Mouse (Mus musculus) forebrain, embryonic 16.5 days (tissue): ENCODE measurements around the gene Malsu1. TPM values are rescaled to one million over a fixed set of nuclear protein-coding genes. Genes with fewer than 3 reads are reported as not detected.

Source experiments
- ATAC-seq: fragments of 200-750 bp; cut with Nextera tagmentation; 2 replicates; pipeline ENCODE4 v1.8.0; 2017; ENCODE audit warnings: mild to moderate bottlenecking, moderate library complexity
- H3K27ac ChIP-seq: fragments of 300-500 bp; sonication (generic); 2 replicates; pipeline ENCODE4 v1.5.1; 2014; ENCODE audit warnings: low read length, control low read depth
- H3K27me3 ChIP-seq: fragments of 300-500 bp; sonication (generic); replicated peaks from 2 replicates; pipeline ENCODE4 v1.6.1; 2014; ENCODE audit warnings: low read length; ENCODE audit not compliant: control insufficient read depth, insufficient read depth
- H3K36me3 ChIP-seq: fragments of 300-500 bp; sonication (generic); 2 replicates; pipeline ENCODE4 v1.6.1; 2014; ENCODE audit not compliant: control insufficient read depth, insufficient read depth
- H3K4me1 ChIP-seq: fragments of 300-500 bp; sonication (generic); replicated peaks from 2 replicates; pipeline ENCODE4 v1.6.1; 2014; ENCODE audit warnings: low read length; ENCODE audit not compliant: control insufficient read depth, insufficient read depth
- H3K4me2 ChIP-seq: fragments of 300-500 bp; sonication (generic); 2 replicates; pipeline ENCODE4 v1.6.1; 2014; ENCODE audit warnings: mild to moderate bottlenecking, low read length, control low read depth
- H3K4me3 ChIP-seq: fragments of 300-500 bp; sonication (generic); replicated peaks from 2 replicates; pipeline ENCODE4 v1.5.1; 2014; ENCODE audit warnings: mild to moderate bottlenecking, low read length, control low read depth
- H3K9ac ChIP-seq: fragments of 300-500 bp; sonication (generic); replicated peaks from 2 replicates; pipeline ENCODE4 v1.6.1; 2014; ENCODE audit warnings: low read depth, low read length, control low read depth
- H3K9me3 ChIP-seq: fragments of 300-500 bp; sonication (generic); 2 replicates; pipeline ENCODE4 v1.6.1; 2016; ENCODE audit warnings: low read length; ENCODE audit not compliant: control insufficient read depth
- WGBS: fragments of 180-500 bp; shearing (Covaris S2); extraction: QIAGEN DNeasy Blood & Tissue Kit; methylation state at CpG from one replicate; pipeline ENCODE4 v1.1.7; 2014; 5-methylcytosine and 5-hydroxymethylcytosine counted together
- polyA plus RNA-seq: library from polyadenylated mRNA; unstranded; fragments of >200 nt; fragmentation: Nextera tagmentation; extraction: Ambion mirVana; gene quantifications from 2 replicates; pipeline ENCODE4 v1.2.1, GENCODE M21; 2015

The Malsu1 gene
- polyA plus RNA-seq, 1 experiment from 2014 or later: 61.8 TPM

- Histone ChIP-seq H3K4me3 (peak overlapping the region; percentile 26), H3K9ac (no peak overlapping the region), H3K4me1 (no peaks in the 10 kb centered on the region), H3K27ac (no peak overlapping the region), H3K4me2 (peak overlapping the region; percentile 42), H3K9me3 (no peaks in the 10 kb centered on the region), H3K27me3 (no peaks in the 10 kb centered on the region), H3K36me3 (no peaks in the 10 kb centered on the region)
- ATAC-seq: 0 out of 2 replicates have a peak, but pooled peaks have one; percentile 54
- 16% methylated on average over 18 of the region's 18 CpGs for WGBS
Measured at GRCm38 (mm10) chr6:49039470-49040180, 34.0 kb upstream of the Malsu1 start.

DNA sequence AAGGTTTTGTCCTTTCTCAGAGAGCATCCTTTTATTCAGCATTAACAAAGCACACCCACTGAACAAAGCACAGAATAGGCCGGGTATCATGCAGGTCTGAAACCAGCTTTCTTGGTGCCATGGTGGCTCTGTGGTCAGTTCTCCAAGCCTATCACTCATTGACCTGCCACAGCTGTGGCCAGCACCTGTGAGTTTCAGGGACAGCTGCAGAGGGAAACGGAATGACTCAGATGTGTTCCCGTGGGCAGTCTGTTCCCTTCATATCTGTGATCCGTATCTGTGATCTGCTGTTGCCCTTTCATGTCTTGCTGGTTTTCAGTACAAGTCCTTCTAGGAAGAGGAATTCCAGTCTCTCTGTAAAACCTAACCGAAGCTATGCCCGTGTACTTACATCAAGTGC is 27.1 kb upstream of the Malsu1 start:
- Histone ChIP-seq H3K4me1 (no peaks in the 10 kb centered on the region), H3K4me2 (no peak overlapping the region), H3K27ac (no peak overlapping the region), H3K4me3 (no peak overlapping the region), H3K36me3 (no peaks in the 10 kb centered on the region), H3K9ac (no peak overlapping the region), H3K27me3 (no peaks in the 10 kb centered on the region), H3K9me3 (no peaks in the 10 kb centered on the region)
- no peak for ATAC-seq
- WGBS: 72% methylated on average over 6 of the region's 6 CpGs

DNA sequence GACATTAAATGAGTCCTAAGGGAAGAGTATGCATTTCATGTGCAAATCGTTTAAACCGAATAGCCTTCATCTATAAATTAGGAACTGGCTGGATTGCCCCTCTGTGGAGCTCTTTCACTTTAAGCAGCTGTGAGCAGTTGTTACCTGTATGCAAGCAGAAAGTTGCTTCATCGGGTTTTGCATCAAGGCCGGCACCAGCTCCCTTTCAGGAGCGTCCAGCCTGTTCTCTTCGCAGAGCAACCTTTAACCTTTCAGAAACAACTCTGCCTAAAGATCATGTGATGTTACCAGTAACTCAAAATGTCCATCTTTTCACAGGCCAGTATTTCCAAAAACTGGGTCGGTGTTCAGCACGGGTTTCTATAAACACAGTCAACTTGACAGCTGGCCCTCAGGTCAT is 26.6 kb upstream of the Malsu1 start:
- ATAC-seq: no peak
- 82% methylated on average over 8 of the region's 8 CpGs for WGBS
- Histone ChIP-seq H3K27me3 (no peaks in the 10 kb centered on the region), H3K4me3 (no peak overlapping the region), H3K9ac (no peak overlapping the region), H3K4me2 (no peak overlapping the region), H3K9me3 (no peaks in the 10 kb centered on the region), H3K36me3 (no peaks in the 10 kb centered on the region), H3K4me1 (no peaks in the 10 kb centered on the region), H3K27ac (no peak overlapping the region)

DNA sequence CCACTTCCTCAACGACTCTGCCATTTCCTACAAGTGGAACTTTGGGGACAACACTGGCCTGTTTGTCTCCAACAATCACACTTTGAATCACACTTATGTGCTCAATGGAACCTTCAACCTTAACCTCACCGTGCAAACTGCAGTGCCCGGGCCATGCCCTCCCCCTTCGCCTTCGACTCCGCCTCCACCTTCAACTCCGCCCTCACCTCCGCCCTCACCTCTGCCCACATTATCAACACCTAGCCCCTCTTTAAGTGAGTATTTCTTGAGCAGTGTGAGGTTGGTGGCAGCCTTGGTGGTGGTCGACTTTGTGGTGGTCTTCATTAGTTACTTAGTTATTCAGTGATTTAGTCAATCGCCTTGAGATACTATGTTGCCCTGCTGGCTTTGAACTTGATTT is 25.7 kb upstream of the Malsu1 start:
- H3K36me3 ChIP-seq: no peaks in the 10 kb centered on the region
- H3K27ac ChIP-seq: no peak overlapping the region
- no peak for ATAC-seq
- 81% methylated on average over 10 of the region's 10 CpGs for WGBS
- H3K27me3 ChIP-seq: no peaks in the 10 kb centered on the region
- H3K4me3 ChIP-seq: no peak overlapping the region
- no peak overlapping the region for H3K9ac ChIP-seq
- H3K4me1 ChIP-seq: no peaks in the 10 kb centered on the region
- H3K9me3 ChIP-seq: no peaks in the 10 kb centered on the region
- H3K4me2 ChIP-seq: no peak overlapping the region

GRCm38 (mm10) chr6:49048395-49048794 is 25.2 kb upstream of the Malsu1 start:
- no peak overlapping the region for H3K9ac ChIP-seq
- H3K36me3 ChIP-seq: no peaks in the 10 kb centered on the region
- no peaks in the 10 kb centered on the region for H3K4me1 ChIP-seq
- H3K27me3 ChIP-seq: no peaks in the 10 kb centered on the region
- no peak overlapping the region for H3K27ac ChIP-seq
- no peaks in the 10 kb centered on the region for H3K9me3 ChIP-seq
- no peak for ATAC-seq
- no peak overlapping the region for H3K4me2 ChIP-seq
- 90% methylated on average over 10 of the region's 10 CpGs for WGBS
- no peak overlapping the region for H3K4me3 ChIP-seq

DNA sequence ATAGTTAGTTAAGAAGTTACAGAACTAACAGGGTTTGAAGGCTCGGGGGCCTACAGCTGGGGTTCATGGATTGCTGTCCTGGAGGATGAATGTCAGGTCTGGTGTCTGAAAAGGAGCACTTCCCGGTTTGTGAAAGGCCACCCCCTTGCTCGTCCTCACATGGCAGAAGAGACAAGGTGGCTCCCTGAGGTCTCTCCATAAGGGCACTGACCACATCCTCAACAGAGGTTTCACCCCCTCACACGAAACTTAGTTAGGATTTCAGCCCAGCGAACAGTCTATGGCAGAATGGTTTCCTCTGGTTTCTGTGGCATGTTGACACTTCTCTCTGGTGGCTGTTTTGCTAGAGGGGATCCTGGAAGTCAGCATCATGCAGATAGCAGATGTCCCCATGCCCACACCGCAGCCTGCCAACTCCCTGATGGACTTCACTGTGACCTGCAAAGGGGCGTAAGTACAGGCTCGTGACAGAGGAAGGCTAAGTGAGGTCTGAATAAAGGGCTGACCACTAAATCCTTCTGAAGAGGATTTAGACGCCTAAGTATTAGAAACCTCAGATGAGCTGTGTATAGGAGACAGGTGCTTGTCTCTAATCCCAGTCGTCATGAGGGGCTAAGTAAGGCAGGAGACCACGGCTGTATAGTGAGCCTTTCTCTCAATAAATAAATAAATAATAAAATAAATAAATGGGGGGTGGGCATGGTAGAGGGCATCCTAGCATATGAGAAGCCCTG is 22.8 kb upstream of the Malsu1 start:
- ATAC-seq: no peak
- no peaks in the 10 kb centered on the region for H3K9me3 ChIP-seq

DNA sequence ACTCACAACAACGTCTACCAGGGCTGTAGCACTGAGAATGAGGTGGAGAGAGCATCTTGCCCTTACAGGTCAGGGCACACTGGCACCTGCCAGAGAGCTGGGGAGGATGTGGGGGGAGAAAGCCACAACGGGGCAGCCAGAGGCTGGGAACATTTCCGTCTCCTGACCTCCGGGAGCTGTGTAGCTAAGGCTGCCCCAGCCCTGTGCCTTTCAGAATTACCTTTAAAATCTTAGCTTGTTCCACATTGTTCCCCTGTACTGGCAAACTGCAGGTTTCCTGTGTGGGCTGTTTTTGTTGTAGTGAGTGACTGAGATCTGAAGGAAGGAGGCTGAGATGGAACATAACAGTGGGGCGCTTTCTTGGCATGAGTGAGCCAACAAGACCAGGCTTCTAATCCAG is 21.4 kb upstream of the Malsu1 start:
- WGBS: 77% methylated on average over 5 of the region's 5 CpGs

More for the DNA sequence above, 22.8 kb upstream of the Malsu1 start:
- Histone ChIP-seq H3K27me3 (no peaks in the 10 kb centered on the region), H3K9ac (no peak overlapping the region), H3K36me3 (no peaks in the 10 kb centered on the region), H3K4me1 (no peaks in the 10 kb centered on the region; the same call in none of the 2 replicates), H3K27ac (no peak overlapping the region), H3K4me3 (no peak overlapping the region), H3K4me2 (no peak overlapping the region)
- 52% methylated on average over 11 of the region's 11 CpGs for WGBS

DNA sequence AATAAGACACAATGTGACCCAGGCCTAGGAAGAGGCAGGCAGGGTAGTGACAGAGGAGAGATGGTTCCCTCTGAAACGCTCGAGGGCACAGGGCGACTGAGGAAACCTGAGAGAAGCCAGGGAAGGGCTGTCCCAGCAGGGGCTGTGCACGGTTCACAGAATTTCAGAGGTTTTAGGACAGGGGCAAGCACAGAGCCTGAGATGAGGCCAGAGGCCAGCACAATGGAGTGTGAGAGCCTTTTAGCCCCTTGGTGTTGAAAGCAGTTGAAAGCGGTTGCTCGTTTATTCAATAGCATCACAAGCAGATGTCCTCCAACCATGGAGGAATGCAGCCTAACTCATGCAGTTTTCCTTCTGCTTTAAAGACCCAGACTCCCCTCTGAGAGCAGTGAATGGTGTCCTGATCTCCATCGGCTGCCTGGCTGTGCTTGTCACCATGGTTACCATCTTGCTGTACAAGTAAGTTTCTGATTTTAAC is 18.3 kb upstream of the Malsu1 start:
- no peaks in the 10 kb centered on the region for H3K27me3 ChIP-seq
- 0 out of 2 replicates have a peak overlapping the region, but pooled peaks have one; percentile 5 for H3K27ac ChIP-seq
- H3K36me3 ChIP-seq: no peaks in the 10 kb centered on the region
- 7% methylated on average over 7 of the region's 7 CpGs for WGBS
- ATAC-seq: peak; percentile 84
- H3K9ac ChIP-seq: no peak overlapping the region
- H3K9me3 ChIP-seq: no peaks in the 10 kb centered on the region
- no peak overlapping the region for H3K4me2 ChIP-seq
- no peak overlapping the region for H3K4me3 ChIP-seq
- H3K4me1 ChIP-seq: no peaks in the 10 kb centered on the region; the same call in none of the 2 replicates

More for the DNA sequence above, 21.4 kb upstream of the Malsu1 start:
- no peaks in the 10 kb centered on the region for H3K36me3 ChIP-seq
- no peaks in the 10 kb centered on the region; the same call in none of the 2 replicates for H3K4me1 ChIP-seq
- H3K27ac ChIP-seq: no peak overlapping the region
- H3K4me2 ChIP-seq: no peak overlapping the region
- no peaks in the 10 kb centered on the region for H3K27me3 ChIP-seq
- H3K9ac ChIP-seq: no peak overlapping the region
- H3K9me3 ChIP-seq: no peaks in the 10 kb centered on the region
- ATAC-seq: no peak
- no peak overlapping the region for H3K4me3 ChIP-seq

- H3K4me3 ChIP-seq: no peak overlapping the region
- H3K36me3 ChIP-seq: no peaks in the 10 kb centered on the region
- H3K4me2 ChIP-seq: no peak overlapping the region
- no peaks in the 10 kb centered on the region for H3K9me3 ChIP-seq
- H3K27me3 ChIP-seq: no peaks in the 10 kb centered on the region
- WGBS: 64% methylated on average over 9 of the region's 9 CpGs
- H3K27ac ChIP-seq: no peak overlapping the region
- ATAC-seq: no peak
- no peaks in the 10 kb centered on the region; the same call in none of the 2 replicates for H3K4me1 ChIP-seq
- H3K9ac ChIP-seq: no peak overlapping the region
Measured at GRCm38 (mm10) chr6:49056009-49056408, 17.6 kb upstream of the Malsu1 start.
